In genomic region chr2:91480399-91480801, GRCm38 (mm10) we compare ENCODE assay signal across 12 mouse cellular contexts. TPM values are rescaled to one million over a fixed set of nuclear protein-coding genes. Genes with fewer than 3 reads are reported as not detected.
A peak's percentile ranks its signal among the peaks of the same experiment; 100 is the strongest.
DNase-seq lines count a peak whose midpoint lies in the region; ATAC-seq and TF ChIP-seq lines count a peak whose summit lies in the region.
"Had no signal": no experiment of that assay in that cellular context is flagged by ENCODE, and none has a peak within 500 bp of the region (broad histone marks: within the 10 kb centered on the region; RNA-seq: fewer than 3 reads in every experiment).

No protein-coding gene starts in this region.

- no peaks in the 10 kb centered on the region for H3K27me3 ChIP-seq in heart, adult 2 months (ENCODE audit: control insufficient read depth, insufficient read depth, low read length)
- no peaks in the 10 kb centered on the region for H3K27me3 ChIP-seq in midbrain, embryonic 13.5 days
- H3K27me3 ChIP-seq in midbrain, embryonic 11.5 days (ENCODE audit: control insufficient read depth, insufficient read depth, low read length) = no peaks in the 10 kb centered on the region
- no peaks in the 10 kb centered on the region for H3K27me3 ChIP-seq in neural tube, embryonic 14.5 days (ENCODE audit: control insufficient read depth, insufficient read depth, low read length)
- H3K27me3 ChIP-seq: neural tube, embryonic 12.5 days had no signal

- H3K79me2 ChIP-seq in heart, adult 2 months (replicated peaks; ENCODE audit: control insufficient read depth, insufficient read depth, low read length) = no peaks in the 10 kb centered on the region

- WGBS in heart, adult 2 months = 89% methylated on average over 9 of the region's 9 CpGs
- 95% methylated on average over 9 of the region's 9 CpGs for WGBS in midbrain, embryonic 13.5 days
- WGBS in midbrain, embryonic 11.5 days = 95% methylated on average over 9 of the region's 9 CpGs
- WGBS in neural tube, embryonic 14.5 days = 95% methylated on average over 9 of the region's 9 CpGs

- H3K4me2 ChIP-seq in midbrain, embryonic 13.5 days (replicated peaks) = no peak overlapping the region
- H3K4me2 ChIP-seq in midbrain, embryonic 11.5 days = no peak overlapping the region
- H3K4me2 ChIP-seq in neural tube, embryonic 14.5 days (ENCODE audit: low read depth, low read length) = no peak overlapping the region
- H3K4me2 ChIP-seq: neural tube, embryonic 12.5 days had no signal

- DNase-seq in heart, adult 11 months = peak; percentile 86
- no peak for DNase-seq in heart, adult 2 months
- no peak for DNase-seq in midbrain, embryonic 11.5 days (ENCODE audit: low spot score, missing footprints)
- peak; percentile 68 to 71 for DNase-seq in cerebellum, postnatal 25 days
- DNase-seq in natural killer cell, adult 2 months (ENCODE audit: low spot score in 2 of 2) = no peak
- DNase-seq in right cerebral cortex, adult 2 months (ENCODE audit: low spot score in 2 of 2) = no peak

- no peaks in the 10 kb centered on the region for H3K9me3 ChIP-seq in midbrain, embryonic 13.5 days
- no peaks in the 10 kb centered on the region for H3K9me3 ChIP-seq in midbrain, embryonic 11.5 days (ENCODE audit: control insufficient read depth, low read length)
- no peaks in the 10 kb centered on the region for H3K9me3 ChIP-seq in neural tube, embryonic 14.5 days (ENCODE audit: control insufficient read depth, low read length)
- H3K9me3 ChIP-seq: neural tube, embryonic 12.5 days had no signal

- H3K4me3 ChIP-seq in heart, adult 2 months = no peak overlapping the region
- no peak overlapping the region for H3K4me3 ChIP-seq in midbrain, embryonic 13.5 days (replicated peaks)
- H3K4me3 ChIP-seq in midbrain, embryonic 11.5 days (ENCODE audit: low read depth, low read length) = no peak overlapping the region
- H3K4me3 ChIP-seq in neural tube, embryonic 14.5 days (ENCODE audit: low read depth, low read length) = no peak overlapping the region
- H3K4me3 ChIP-seq: neural tube, embryonic 12.5 days had no signal

- peak; percentile 31; the same call in 1 of the 2 replicates for ATAC-seq in midbrain, embryonic 13.5 days
- no peak for ATAC-seq in midbrain, embryonic 11.5 days (ENCODE audit: low FRiP score)
- 0 out of 2 replicates have a peak, but pooled peaks have one; percentile 18 for ATAC-seq in neural tube, embryonic 14.5 days (ENCODE audit: low read depth)
- ATAC-seq: activated CD4-positive, CD25-positive, alpha-beta regulatory T cell, adult 4 months had no signal

- no peak for TF ChIP-seq CTCF in heart, adult 2 months (IDR thresholded peaks at IDR 0.05)

- intact Hi-C loops in heart, adult 2 months (cut with DNase I) = loop anchor here (2.0 kb wide), 1 partner anchor 366 kb away; no protein-coding TSS in a partner anchor

- no peaks in the 10 kb centered on the region for H3K36me3 ChIP-seq in heart, adult 2 months (ENCODE audit: control insufficient read depth, insufficient read depth, low read length)
- H3K36me3 ChIP-seq in midbrain, embryonic 13.5 days = peaks cover 41% of the 10 kb centered on the region
- peaks cover 17% of the 10 kb centered on the region for H3K36me3 ChIP-seq in midbrain, embryonic 11.5 days (ENCODE audit: control insufficient read depth, insufficient read depth, low read length)
- H3K36me3 ChIP-seq in neural tube, embryonic 14.5 days (ENCODE audit: control insufficient read depth, insufficient read depth, low read length) = no peaks in the 10 kb centered on the region

- no peak overlapping the region for H3K9ac ChIP-seq in heart, adult 2 months (ENCODE audit: low read depth, low read length)
- H3K9ac ChIP-seq in midbrain, embryonic 13.5 days (replicated peaks) = no peak overlapping the region
- H3K9ac ChIP-seq in midbrain, embryonic 11.5 days (ENCODE audit: low read length) = no peak overlapping the region
- no peak overlapping the region for H3K9ac ChIP-seq in neural tube, embryonic 14.5 days (replicated peaks; ENCODE audit: low read depth, low read length)
- H3K9ac ChIP-seq: liver, embryonic 14.5 days; neural tube, embryonic 12.5 days had no signal

- TF ChIP-seq EP300 in heart, adult 2 months (IDR thresholded peaks at IDR 0.05; ENCODE audit: insufficient read depth, low read depth, low read length) = no peak

- peaks cover 2% of the 10 kb centered on the region; the same call in 1 of the 2 replicates for H3K4me1 ChIP-seq in heart, adult 2 months (ENCODE audit: control insufficient read depth, insufficient read depth, low read length)
- no peaks in the 10 kb centered on the region for H3K4me1 ChIP-seq in midbrain, embryonic 13.5 days (replicated peaks)
- no peaks in the 10 kb centered on the region for H3K4me1 ChIP-seq in midbrain, embryonic 11.5 days (ENCODE audit: control insufficient read depth, insufficient read depth, low read length)
- H3K4me1 ChIP-seq in neural tube, embryonic 14.5 days (ENCODE audit: control insufficient read depth, insufficient read depth, low read length) = no peaks in the 10 kb centered on the region
- H3K4me1 ChIP-seq: neural tube, embryonic 12.5 days had no signal

- no peak for TF ChIP-seq POLR2A in heart, adult 2 months (IDR thresholded peaks at IDR 0.05; ENCODE audit: insufficient read depth, low read depth, low read length)

- H3K27ac ChIP-seq in heart, adult 2 months = no peak overlapping the region
- 0 out of 2 replicates have a peak overlapping the region, but pooled peaks have one; percentile 21 for H3K27ac ChIP-seq in midbrain, embryonic 13.5 days
- H3K27ac ChIP-seq in midbrain, embryonic 11.5 days (ENCODE audit: low read depth, low read length) = no peak overlapping the region
- H3K27ac ChIP-seq in neural tube, embryonic 14.5 days (ENCODE audit: low read depth, low read length) = no peak overlapping the region
- H3K27ac ChIP-seq: liver, embryonic 14.5 days; macrophage; neural tube, embryonic 12.5 days had no signal

RNA-seq across cellular contexts. Expression of gene Lrp4, which starts 23.1 kb away (rescaled TPM):
- total RNA-seq in heart, adult 2 months (2021) = 10 to 100 TPM; 10.6 to 12.3 TPM
- polyA plus RNA-seq in heart, adult 2 months (2012; rRNA removed) = 3.8 and 6.7 TPM in 2 replicates
- polyA plus RNA-seq in midbrain, embryonic 13.5 days (2015; fragmentation: Nextera tagmentation; extraction: Ambion mirVana) = 7.1 and 10.2 TPM in 2 replicates
- 5.3 and 6.1 TPM in 2 replicates for polyA plus RNA-seq in midbrain, embryonic 11.5 days (2014; fragmentation: Nextera tagmentation; extraction: Ambion mirVana)
- polyA plus RNA-seq in neural tube, embryonic 14.5 days (2014; fragmentation: Nextera tagmentation; extraction: Ambion mirVana) = 6.4 and 7.2 TPM in 2 replicates

RNA-seq across cellular contexts. Expression of gene 1110051M20Rik, which starts 35.9 kb away (rescaled TPM):
- 10 to 100 TPM in 1 of 2 experiments, 1 to 10 TPM in 1; 8.4 to 13.2 TPM for total RNA-seq in heart, adult 2 months (2021)
- 14.7 and 18.4 TPM in 2 replicates for polyA plus RNA-seq in heart, adult 2 months (2012; rRNA removed)
- 147 and 165 TPM in 2 replicates for polyA plus RNA-seq in midbrain, embryonic 13.5 days (2015; fragmentation: Nextera tagmentation; extraction: Ambion mirVana)
- 98.0 and 98.6 TPM in 2 replicates for polyA plus RNA-seq in midbrain, embryonic 11.5 days (2014; fragmentation: Nextera tagmentation; extraction: Ambion mirVana)
- polyA plus RNA-seq in neural tube, embryonic 14.5 days (2014; fragmentation: Nextera tagmentation; extraction: Ambion mirVana) = 149 and 163 TPM in 2 replicates

RNA-seq across cellular contexts. Expression of gene Ckap5, which starts 46.2 kb away (rescaled TPM):
- total RNA-seq in heart, adult 2 months (2021) = 10 to 100 TPM; 47.1 to 52.2 TPM
- 7.4 and 16.9 TPM in 2 replicates for polyA plus RNA-seq in heart, adult 2 months (2012; rRNA removed)
- polyA plus RNA-seq in midbrain, embryonic 13.5 days (2015; fragmentation: Nextera tagmentation; extraction: Ambion mirVana) = 149 and 153 TPM in 2 replicates
- polyA plus RNA-seq in midbrain, embryonic 11.5 days (2014; fragmentation: Nextera tagmentation; extraction: Ambion mirVana) = 147 and 156 TPM in 2 replicates
- polyA plus RNA-seq in neural tube, embryonic 14.5 days (2014; fragmentation: Nextera tagmentation; extraction: Ambion mirVana) = 117 and 123 TPM in 2 replicates

Comparison
In these comparisons a context has a peak if more than half of its experiments do, and no peak if none do; other contexts are left out.
1. DNase-seq: peak in heart, adult 11 months (single experiment) and cerebellum, postnatal 25 days (2 of 2); none in heart, adult 2 months (0 of 2), midbrain, embryonic 11.5 days (single experiment), natural killer cell, adult 2 months (0 of 2) and right cerebral cortex, adult 2 months (0 of 2).